Mouse (Mus musculus): ENCODE data around the gene Tmem251.

- TF ChIP-seq POLR2A (IDR thresholded peaks at IDR 0.05; ENCODE audit: borderline replicate concordance, insufficient read depth, low read length) = no peak
- no peak for TF ChIP-seq CTCF (IDR thresholded peaks at IDR 0.05; ENCODE audit: borderline replicate concordance, insufficient read depth, low read depth, low read length)
These were observed 4.5 kb upstream of the Tmem251 start for GRCm38 (mm10) chr12:102739096-102739495.
